Mouse (Mus musculus) spleen, adult 2 months (tissue): ENCODE results near the gene Gstcd. TPM values are rescaled to one million over a fixed set of nuclear protein-coding genes. Genes with fewer than 3 reads are reported as not detected.

Experiments
- DNase-seq, 2 experiments: peaks; one replicate each; pipeline versions ENCODE4 v3.0.0 to v3.0.0-alpha.2; 2012 to 2021; ENCODE audit warnings: low spot score in 2 of 2, low read depth in 1 of 2
- H3K27ac ChIP-seq: fragments of 200-500 bp; 2 replicates; pipeline ENCODE4 v1.5.1; 2012; ENCODE audit warnings: low read length, inconsistent platforms; ENCODE audit not compliant: insufficient read depth
- H3K27me3 ChIP-seq: fragments of 200-500 bp; 2 replicates; pipeline ENCODE4 v1.6.1; 2012; ENCODE audit warnings: mild to moderate bottlenecking, moderate library complexity, low read length, inconsistent platforms; ENCODE audit not compliant: control insufficient read depth, insufficient read depth
- H3K36me3 ChIP-seq: fragments of 200-500 bp; 2 replicates; pipeline ENCODE4 v1.6.1; 2012; ENCODE audit warnings: mild to moderate bottlenecking, low read length, inconsistent platforms; ENCODE audit not compliant: control insufficient read depth, insufficient read depth
- H3K4me1 ChIP-seq: fragments of 200-500 bp; 2 replicates; pipeline ENCODE4 v1.6.1; 2011; ENCODE audit warnings: inconsistent platforms; ENCODE audit not compliant: control insufficient read depth, insufficient read depth, insufficient read length
- H3K4me3 ChIP-seq: fragments of 200-500 bp; 2 replicates; pipeline ENCODE4 v1.5.1; 2011; ENCODE audit warnings: mild to moderate bottlenecking, inconsistent platforms; ENCODE audit not compliant: insufficient read depth, insufficient read length; ENCODE audit errors: extremely low read depth
- CTCF ChIP-seq: fragments of 200-500 bp; IDR thresholded peaks from 2 replicates; pipeline ENCODE4 v1.5.1; 2011; ENCODE audit warnings: mild to moderate bottlenecking, inconsistent platforms; ENCODE audit not compliant: insufficient read depth, insufficient read length, insufficient replicate concordance; ENCODE audit errors: extremely low read depth
- POLR2A ChIP-seq: fragments of 200-500 bp; IDR thresholded peaks from 2 replicates; pipeline ENCODE4 v1.6.1; 2011; ENCODE audit warnings: low read depth, low read length, inconsistent platforms
- WGBS: fragments of 180-500 bp; shearing (Covaris S2); methylation state at CpG from one replicate; pipeline ENCODE4 v1.1.7; 2018; 5-methylcytosine and 5-hydroxymethylcytosine counted together
- polyA plus RNA-seq: library from polyadenylated mRNA; depleted of rRNA; stranded (reverse); fragments of >200 nt; gene quantifications from 2 replicates; pipeline ENCODE4 v1.2.3, GENCODE M21; 2012

Gene Gstcd
- polyA plus RNA-seq, 1 experiment: 2.5 TPM

DNA sequence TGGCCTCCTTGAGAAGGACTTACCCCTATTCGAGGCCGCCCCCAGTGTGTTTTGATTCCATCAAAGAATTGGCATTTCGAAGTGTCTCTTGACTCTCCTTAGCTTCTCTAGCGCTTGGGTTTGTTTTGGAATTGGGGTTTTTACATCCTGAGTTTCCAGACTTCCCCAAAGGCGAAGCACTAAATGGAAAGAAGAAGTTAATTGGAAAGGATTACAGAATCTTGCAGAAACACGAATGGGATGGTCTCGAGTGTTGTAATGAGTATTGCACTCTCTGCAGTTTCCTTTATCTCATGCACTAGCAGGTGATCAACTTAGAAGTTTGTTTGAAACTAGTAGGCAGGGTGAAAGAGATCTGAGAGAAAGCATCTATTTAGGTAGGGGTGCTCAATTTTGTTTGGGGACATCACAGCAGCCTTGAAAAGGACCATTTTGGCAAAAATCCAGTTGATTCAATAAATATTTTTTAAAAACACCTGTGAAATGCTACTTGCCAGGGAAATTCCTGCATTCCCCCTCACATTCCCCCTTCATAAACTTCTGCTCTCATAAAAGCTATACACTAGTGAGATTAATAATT, 531 bp upstream of the Gstcd start:
- peak in 1 of 2 experiments; percentile 4 for DNase-seq
- H3K27me3 ChIP-seq: no peaks in the 10 kb centered on the region
- H3K27ac ChIP-seq: peak overlapping the region; percentile 89
- peaks cover 3% of the 10 kb centered on the region; the same call in 1 of the 2 replicates for H3K4me1 ChIP-seq
- H3K4me3 ChIP-seq: peak overlapping the region; percentile 95
- TF ChIP-seq CTCF (no peak), POLR2A (no peak)
- 0% methylated on average over 7 of the region's 7 CpGs for WGBS
- H3K36me3 ChIP-seq: no peaks in the 10 kb centered on the region

DNA sequence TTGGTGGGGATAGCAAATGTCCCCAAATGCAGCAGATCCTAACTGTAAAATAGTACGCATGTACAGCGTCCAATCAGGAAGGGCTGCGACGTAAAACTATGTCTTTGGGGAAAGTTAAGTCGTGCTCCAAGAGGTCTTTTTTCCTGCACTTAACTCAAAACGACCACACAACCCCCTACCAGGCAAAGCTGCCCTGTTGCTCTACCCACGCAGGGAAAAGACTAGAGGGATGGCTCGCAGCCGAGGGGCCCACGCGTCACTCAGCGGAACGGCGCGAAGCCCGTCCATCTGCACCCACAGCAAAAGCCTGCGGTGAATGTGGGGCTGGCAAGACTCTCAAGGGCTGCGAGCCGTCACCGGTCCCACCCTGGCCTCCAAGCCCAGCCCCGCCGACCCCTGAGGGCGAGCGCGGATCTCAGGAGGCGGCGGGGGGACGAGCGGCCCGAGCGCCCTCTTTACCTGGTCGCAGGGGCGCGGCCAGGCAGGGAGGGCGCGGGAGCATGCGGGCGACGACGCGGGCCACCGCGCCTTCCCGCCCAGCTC, 641 bp downstream of the Gstcd start:
- Histone ChIP-seq H3K27me3 (no peaks in the 10 kb centered on the region), H3K4me1 (peaks cover 3% of the 10 kb centered on the region; the same call in 1 of the 2 replicates)
- DNase-seq: no peak

GRCm38 (mm10) chr3:133090247-133091120, 1.3 kb downstream of the Gstcd start:
- DNase-seq: no peak
- H3K36me3 ChIP-seq: no peaks in the 10 kb centered on the region
- H3K27me3 ChIP-seq: no peaks in the 10 kb centered on the region
- peaks cover 3% of the 10 kb centered on the region; the same call in 1 of the 2 replicates for H3K4me1 ChIP-seq
- H3K4me3 ChIP-seq: peak overlapping the region; percentile 95
- WGBS: 2% methylated on average over 11 of the region's 11 CpGs
- TF ChIP-seq POLR2A (no peak), CTCF (no peak)
- no peak overlapping the region for H3K27ac ChIP-seq

More for the DNA sequence above, 641 bp downstream of the Gstcd start:
- Histone ChIP-seq H3K4me3 (peak overlapping the region; percentile 95), H3K36me3 (no peaks in the 10 kb centered on the region), H3K27ac (peak overlapping the region; percentile 92)
- TF ChIP-seq POLR2A (no peak), CTCF (no peak)
- 1% methylated on average over 42 of the region's 44 CpGs for WGBS

DNA sequence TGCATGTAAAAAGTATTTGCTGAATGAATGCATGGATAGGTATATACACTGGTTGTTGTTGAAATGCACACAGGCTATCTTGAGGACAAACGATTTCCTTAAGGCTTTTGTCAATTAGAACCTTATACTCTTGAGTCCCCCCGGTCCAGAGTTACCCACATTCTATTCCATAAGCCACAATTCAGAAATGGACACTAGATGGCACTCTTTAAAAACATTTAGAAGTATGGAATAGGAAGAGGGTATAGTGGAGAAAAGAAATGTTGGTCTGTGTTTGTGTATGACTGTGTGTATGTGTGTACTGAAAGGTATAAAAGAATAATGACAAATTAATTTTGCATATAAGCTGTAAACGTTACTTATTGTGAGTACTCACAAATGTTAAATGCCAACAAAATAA, 6.0 kb downstream of the Gstcd start:
- peaks cover 10% of the 10 kb centered on the region for H3K36me3 ChIP-seq
- no peak overlapping the region for H3K27ac ChIP-seq
- WGBS: 45% methylated on average over 3 of the region's 3 CpGs
- H3K4me1 ChIP-seq: no peaks in the 10 kb centered on the region; the same call in 1 of the 2 replicates
- peak in 1 of 2 experiments; percentile 29 for DNase-seq
- TF ChIP-seq POLR2A (no peak), CTCF (0 out of 2 replicates have a peak, but pooled peaks have one; percentile 5)
- no peak overlapping the region for H3K4me3 ChIP-seq
- no peaks in the 10 kb centered on the region for H3K27me3 ChIP-seq

- Histone ChIP-seq H3K4me3 (no peak overlapping the region), H3K36me3 (peaks cover 10% of the 10 kb centered on the region), H3K27me3 (no peaks in the 10 kb centered on the region), H3K4me1 (no peaks in the 10 kb centered on the region), H3K27ac (no peak overlapping the region)
- WGBS: 94% methylated on average over 5 of the region's 5 CpGs
- no peak for TF ChIP-seq CTCF
- no peak for TF ChIP-seq POLR2A
- DNase-seq: no peak
Observed at GRCm38 (mm10) chr3:133082736-133083135, 9.1 kb downstream of the Gstcd start.

DNA sequence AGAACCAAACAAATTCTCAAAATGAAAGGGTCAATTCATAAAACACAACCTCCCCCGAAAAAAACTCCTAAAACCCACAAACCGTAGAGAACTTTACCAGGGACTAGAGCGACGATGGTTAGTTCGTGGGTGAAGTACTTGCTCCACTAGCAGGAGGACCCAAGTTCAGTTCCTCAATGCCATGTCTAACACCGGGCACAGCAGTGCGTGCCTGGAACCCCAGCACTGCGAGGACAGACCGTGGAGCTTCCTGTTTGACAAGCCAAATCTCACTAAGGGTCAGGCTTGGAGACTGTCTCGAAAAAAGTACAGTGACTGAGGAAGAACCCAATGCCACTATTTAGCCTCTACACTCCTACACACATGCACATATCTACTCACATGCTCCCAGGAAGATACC, 16.3 kb downstream of the Gstcd start:
- H3K4me3 ChIP-seq: no peak overlapping the region
- H3K4me1 ChIP-seq: no peaks in the 10 kb centered on the region
- no peaks in the 10 kb centered on the region for H3K27me3 ChIP-seq
- no peak for DNase-seq
- no peak overlapping the region for H3K27ac ChIP-seq
- 73% methylated on average over 10 of the region's 10 CpGs for WGBS
- TF ChIP-seq CTCF: no peak
- no peak for TF ChIP-seq POLR2A
- peaks cover 2% of the 10 kb centered on the region; the same call in 1 of the 2 replicates for H3K36me3 ChIP-seq
